Mouse (Mus musculus) bone marrow macrophage, adult 2 months (primary cell): Measurements from ENCODE around the gene Plekhg1.

Experiments
- CTCF ChIP-seq: IDR thresholded peaks from 2 replicates; pipeline ENCODE4 v1.5.1; 2012; ENCODE audit warnings: low read depth, mild to moderate bottlenecking, low read length, moderate library complexity
- POLR2A ChIP-seq: IDR thresholded peaks from 2 replicates; pipeline ENCODE4 v1.6.1; 2012; ENCODE audit warnings: mild to moderate bottlenecking, low read depth, low read length, borderline replicate concordance

DNA sequence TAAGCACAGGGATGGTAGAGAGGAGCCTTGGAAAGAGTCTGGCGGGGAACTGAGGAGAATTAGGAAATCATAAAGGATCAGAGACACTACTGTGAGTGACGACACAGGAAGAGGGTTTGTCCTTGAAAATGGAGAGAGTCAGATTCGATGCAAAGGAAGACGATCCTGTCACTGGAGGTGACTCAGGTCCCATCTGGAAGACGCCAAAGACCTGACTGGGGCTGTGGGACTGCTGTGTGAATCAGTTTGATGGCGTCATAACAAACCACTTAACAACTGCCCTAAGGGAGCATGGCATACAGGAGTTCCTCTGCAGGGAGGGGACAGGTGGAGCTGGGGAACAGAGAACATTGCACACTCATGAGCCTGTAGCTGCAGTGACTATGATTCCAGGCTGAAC lies 202.1 kb downstream of the Plekhg1 start:
- no peak for TF ChIP-seq CTCF
- TF ChIP-seq POLR2A = no peak
